Mouse (Mus musculus): ENCODE measurements around the gene Ssbp2. TPM values are rescaled to one million over a fixed set of nuclear protein-coding genes. Genes with fewer than 3 reads are reported as not detected.

Gene Ssbp2
- polyA plus RNA-seq, 1 experiment from 2014 or later: 204 TPM

DNA sequence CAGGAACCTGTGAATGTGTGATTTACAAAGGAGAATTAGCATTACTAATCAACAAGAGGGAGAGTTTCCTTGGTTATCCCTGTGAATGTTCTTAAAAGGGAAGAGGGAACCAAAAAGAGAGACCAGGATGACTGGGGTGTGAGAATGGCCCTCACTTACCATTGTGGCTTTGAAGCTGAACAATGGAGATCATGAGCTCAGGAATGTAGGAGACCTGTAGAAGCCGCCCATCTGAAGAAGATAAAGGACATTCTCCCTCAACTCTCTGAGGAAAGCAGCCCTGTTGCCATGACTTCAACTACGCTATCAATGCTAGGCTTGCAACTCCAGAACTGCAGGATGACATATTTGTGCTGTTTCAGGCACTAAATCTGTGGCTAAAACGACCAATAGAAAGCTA, 22.2 kb upstream of the Ssbp2 start:
- WGBS: 61% methylated on average over 3 of the region's 3 CpGs
- Histone ChIP-seq H3K36me3 (replicated peaks; ENCODE audit: control insufficient read depth, insufficient read depth) (no peaks in the 10 kb centered on the region), H3K9ac (no peak overlapping the region), H3K27me3 (ENCODE audit: control insufficient read depth, insufficient read depth, low read length) (no peaks in the 10 kb centered on the region), H3K9me3 (ENCODE audit: control insufficient read depth, low read length) (no peaks in the 10 kb centered on the region), H3K4me3 (replicated peaks; ENCODE audit: low read length) (no peak overlapping the region), H3K4me2 (replicated peaks) (no peak overlapping the region), H3K4me1 (replicated peaks; ENCODE audit: control insufficient read depth, insufficient read depth, low read length) (no peaks in the 10 kb centered on the region), H3K27ac (no peak overlapping the region)
- ATAC-seq (ENCODE audit: low FRiP score): no peak
- DNase-seq (ENCODE audit: low spot score): no peak

DNA sequence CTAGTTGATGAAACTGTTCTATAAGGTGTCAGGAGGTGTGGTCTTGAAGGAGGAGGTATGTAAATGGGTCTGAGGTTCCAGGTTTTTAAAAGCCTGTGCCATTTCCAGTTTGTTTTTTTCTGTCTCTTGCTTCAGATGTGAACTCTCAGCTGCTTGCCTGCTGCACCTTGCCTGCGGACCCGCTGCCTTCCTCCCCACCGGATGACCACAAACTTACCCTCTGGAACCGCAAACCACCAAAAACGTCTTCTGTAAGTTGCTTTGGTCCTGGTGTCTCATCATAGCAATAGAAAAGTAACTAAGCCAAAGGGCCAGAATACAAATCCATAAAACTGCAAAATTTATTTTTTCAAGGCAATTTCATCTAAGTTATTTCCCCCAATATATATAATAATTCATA, 18.6 kb upstream of the Ssbp2 start:
- WGBS: 98% methylated on average over 5 of the region's 5 CpGs
- no peak overlapping the region for H3K9ac ChIP-seq
- ATAC-seq (ENCODE audit: low FRiP score) (no peak), DNase-seq (ENCODE audit: low spot score) (no peak)
- H3K4me2 ChIP-seq (replicated peaks): no peak overlapping the region
- H3K4me1 ChIP-seq (replicated peaks; ENCODE audit: control insufficient read depth, insufficient read depth, low read length): no peaks in the 10 kb centered on the region
- H3K36me3 ChIP-seq (replicated peaks; ENCODE audit: control insufficient read depth, insufficient read depth): no peaks in the 10 kb centered on the region
- no peak overlapping the region for H3K27ac ChIP-seq
- no peaks in the 10 kb centered on the region for H3K27me3 ChIP-seq (ENCODE audit: control insufficient read depth, insufficient read depth, low read length)
- no peak overlapping the region for H3K4me3 ChIP-seq (replicated peaks; ENCODE audit: low read length)
- H3K9me3 ChIP-seq (ENCODE audit: control insufficient read depth, low read length): no peaks in the 10 kb centered on the region

DNA sequence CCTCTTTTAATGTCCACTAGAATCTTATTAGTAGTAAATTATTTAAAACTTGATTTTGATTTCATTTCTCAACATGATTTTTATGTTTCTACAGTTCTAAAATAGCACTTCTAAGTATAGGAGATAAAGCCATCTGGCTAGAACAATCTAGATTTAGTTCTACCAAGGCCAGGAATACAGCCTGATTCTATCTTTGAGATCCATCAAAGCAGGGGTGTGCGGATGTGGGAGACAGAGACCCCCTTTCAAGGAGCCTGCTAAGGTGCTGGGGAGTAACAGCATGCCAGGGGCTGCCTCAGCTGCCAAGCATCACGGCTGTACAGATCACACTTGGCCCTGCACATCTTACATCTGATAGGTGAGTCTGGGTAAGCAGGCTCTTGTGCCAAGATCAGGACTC, 13.4 kb upstream of the Ssbp2 start:
- Histone ChIP-seq H3K9me3 (ENCODE audit: control insufficient read depth, low read length) (no peaks in the 10 kb centered on the region), H3K36me3 (replicated peaks; ENCODE audit: control insufficient read depth, insufficient read depth) (no peaks in the 10 kb centered on the region), H3K4me2 (replicated peaks) (no peak overlapping the region), H3K27ac (no peak overlapping the region), H3K9ac (no peak overlapping the region), H3K4me3 (replicated peaks; ENCODE audit: low read length) (no peak overlapping the region), H3K4me1 (replicated peaks; ENCODE audit: control insufficient read depth, insufficient read depth, low read length) (no peaks in the 10 kb centered on the region), H3K27me3 (ENCODE audit: control insufficient read depth, insufficient read depth, low read length) (no peaks in the 10 kb centered on the region)
- WGBS: 90% methylated on average over 2 of the region's 2 CpGs
- no peak for DNase-seq (ENCODE audit: low spot score)
- ATAC-seq (ENCODE audit: low FRiP score): no peak

DNA sequence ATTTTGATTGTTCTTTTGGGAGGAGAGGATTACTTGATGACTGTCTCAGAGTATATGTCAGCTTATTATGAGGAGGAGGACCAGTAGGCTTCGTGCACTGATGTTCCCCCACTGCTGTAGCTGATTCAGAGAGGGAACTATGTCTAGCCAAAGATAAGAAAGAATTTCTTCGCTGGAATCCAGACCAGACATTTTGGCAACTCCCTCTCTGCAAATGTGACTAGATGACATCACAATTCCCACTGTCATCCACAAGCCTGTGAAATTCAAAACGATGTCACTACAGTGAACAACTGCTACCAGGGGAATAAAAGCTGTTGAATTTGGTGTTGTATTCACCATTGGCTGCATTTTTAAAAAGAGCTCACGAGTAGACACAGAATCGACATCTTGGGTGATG, 11.1 kb upstream of the Ssbp2 start:
- no peaks in the 10 kb centered on the region for H3K36me3 ChIP-seq (replicated peaks; ENCODE audit: control insufficient read depth, insufficient read depth)
- H3K4me1 ChIP-seq (replicated peaks; ENCODE audit: control insufficient read depth, insufficient read depth, low read length): no peaks in the 10 kb centered on the region
- no peak overlapping the region for H3K4me3 ChIP-seq (replicated peaks; ENCODE audit: low read length)
- H3K9me3 ChIP-seq (ENCODE audit: control insufficient read depth, low read length): no peaks in the 10 kb centered on the region
- ATAC-seq (ENCODE audit: low FRiP score) (no peak), DNase-seq (ENCODE audit: low spot score) (no peak)
- no peak overlapping the region for H3K27ac ChIP-seq
- no peak overlapping the region for H3K4me2 ChIP-seq (replicated peaks)
- no peaks in the 10 kb centered on the region for H3K27me3 ChIP-seq (ENCODE audit: control insufficient read depth, insufficient read depth, low read length)
- H3K9ac ChIP-seq: no peak overlapping the region
- WGBS: 76% methylated on average over 5 of the region's 5 CpGs

DNA sequence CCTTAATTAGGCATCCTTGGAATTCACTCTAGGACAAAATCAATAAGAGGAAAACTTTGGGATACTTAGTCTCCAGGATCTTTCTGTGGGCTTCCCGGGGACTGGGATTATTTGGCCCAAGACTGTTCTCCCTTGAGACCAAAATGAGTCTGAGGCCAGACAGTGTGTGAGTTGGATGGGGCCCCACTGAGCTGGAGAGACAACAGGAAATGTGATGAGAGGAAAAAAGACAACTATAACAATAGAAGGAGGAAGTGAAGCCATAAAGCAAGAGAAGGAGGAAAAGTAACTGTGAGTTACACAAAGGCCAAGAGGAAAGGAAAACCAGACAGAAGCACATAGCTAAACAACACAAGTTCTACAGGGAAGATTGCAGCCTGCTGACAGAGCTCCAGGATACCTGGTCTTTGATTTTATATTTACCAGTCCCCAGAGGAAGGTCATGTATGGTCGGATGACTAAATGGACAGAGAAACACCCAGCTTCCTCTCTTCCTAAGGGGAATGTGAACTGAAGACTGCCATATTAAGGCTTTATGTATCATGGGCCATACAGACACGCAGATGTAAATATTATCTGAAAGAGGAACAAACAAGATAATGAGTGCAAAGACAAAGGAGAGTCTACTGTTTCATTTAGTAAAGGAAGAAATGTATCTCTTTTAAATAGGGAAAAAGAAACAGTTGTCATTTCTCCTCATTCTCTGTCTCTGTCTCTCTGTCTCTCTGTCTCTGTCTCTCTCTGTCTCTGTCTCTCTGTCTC, 8.5 kb upstream of the Ssbp2 start:
- no peaks in the 10 kb centered on the region for H3K36me3 ChIP-seq (replicated peaks; ENCODE audit: control insufficient read depth, insufficient read depth)
- H3K27me3 ChIP-seq (ENCODE audit: control insufficient read depth, insufficient read depth, low read length): no peaks in the 10 kb centered on the region
- no peak overlapping the region for H3K4me3 ChIP-seq (replicated peaks; ENCODE audit: low read length)
- no peaks in the 10 kb centered on the region for H3K4me1 ChIP-seq (replicated peaks; ENCODE audit: control insufficient read depth, insufficient read depth, low read length)
- H3K9ac ChIP-seq: no peak overlapping the region
- no peaks in the 10 kb centered on the region for H3K9me3 ChIP-seq (ENCODE audit: control insufficient read depth, low read length)
- H3K27ac ChIP-seq: no peak overlapping the region
- ATAC-seq (ENCODE audit: low FRiP score) (no peak), DNase-seq (ENCODE audit: low spot score) (no peak)
- no peak overlapping the region for H3K4me2 ChIP-seq (replicated peaks)
- 72% methylated on average over 3 of the region's 3 CpGs for WGBS

DNA sequence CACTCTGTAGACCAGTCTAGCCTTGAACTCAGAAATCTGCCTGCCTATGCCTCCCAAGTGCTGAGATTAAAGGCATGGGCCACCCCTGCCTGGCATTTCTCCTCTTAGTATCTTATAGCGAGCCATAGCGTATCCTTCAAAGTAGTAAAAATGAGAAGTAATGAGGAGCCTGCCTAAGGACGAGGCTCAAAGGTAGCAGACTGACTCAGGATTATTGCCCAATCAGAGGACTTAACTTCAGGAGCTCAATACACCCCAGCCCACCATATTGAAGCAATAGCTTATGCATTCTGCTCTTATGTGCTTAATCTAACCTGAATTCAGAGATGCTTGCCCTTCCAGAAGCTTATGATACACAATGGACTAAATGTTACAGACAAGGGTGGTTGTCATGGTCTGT, 7.8 kb upstream of the Ssbp2 start:
- H3K4me1 ChIP-seq (replicated peaks; ENCODE audit: control insufficient read depth, insufficient read depth, low read length): no peaks in the 10 kb centered on the region
- DNase-seq (ENCODE audit: low spot score): no peak
- no peak overlapping the region for H3K9ac ChIP-seq
- no peaks in the 10 kb centered on the region for H3K9me3 ChIP-seq (ENCODE audit: control insufficient read depth, low read length)
- H3K27ac ChIP-seq: no peak overlapping the region
- ATAC-seq (ENCODE audit: low FRiP score): no peak
- H3K4me3 ChIP-seq (replicated peaks; ENCODE audit: low read length): no peak overlapping the region
- H3K27me3 ChIP-seq (ENCODE audit: control insufficient read depth, insufficient read depth, low read length): no peaks in the 10 kb centered on the region
- WGBS: 92% methylated on average over 3 of the region's 3 CpGs
- H3K36me3 ChIP-seq (replicated peaks; ENCODE audit: control insufficient read depth, insufficient read depth): no peaks in the 10 kb centered on the region
- no peak overlapping the region for H3K4me2 ChIP-seq (replicated peaks)

DNA sequence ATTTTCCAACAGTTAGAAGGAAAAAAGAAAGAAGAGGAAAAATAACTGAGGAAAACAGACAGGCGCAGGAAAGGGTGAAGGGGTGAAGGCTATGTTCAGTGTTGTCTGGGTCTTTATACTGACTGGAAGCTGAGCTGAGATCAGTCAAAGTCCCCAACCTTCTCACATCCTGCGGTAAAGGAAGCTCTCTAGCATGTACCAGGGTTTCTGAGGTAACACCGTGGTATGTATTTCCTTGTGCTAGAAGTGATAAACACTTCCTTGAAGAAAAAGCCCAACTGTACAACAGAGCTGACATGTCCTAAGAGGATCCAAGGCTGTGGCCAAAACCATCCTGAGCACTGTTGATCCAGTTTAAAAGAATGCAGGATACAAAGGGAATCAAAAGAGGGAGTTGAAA, 6.8 kb upstream of the Ssbp2 start:
- H3K9ac ChIP-seq: no peak overlapping the region
- H3K27me3 ChIP-seq (ENCODE audit: control insufficient read depth, insufficient read depth, low read length): no peaks in the 10 kb centered on the region
- H3K4me3 ChIP-seq (replicated peaks; ENCODE audit: low read length): no peak overlapping the region
- no peak overlapping the region for H3K27ac ChIP-seq
- no peaks in the 10 kb centered on the region for H3K4me1 ChIP-seq (replicated peaks; ENCODE audit: control insufficient read depth, insufficient read depth, low read length)
- no peak overlapping the region for H3K4me2 ChIP-seq (replicated peaks)
- no peak for DNase-seq (ENCODE audit: low spot score)
- H3K9me3 ChIP-seq (ENCODE audit: control insufficient read depth, low read length): no peaks in the 10 kb centered on the region
- ATAC-seq (ENCODE audit: low FRiP score): no peak
- 92% methylated on average over 3 of the region's 3 CpGs for WGBS
- H3K36me3 ChIP-seq (replicated peaks; ENCODE audit: control insufficient read depth, insufficient read depth): no peaks in the 10 kb centered on the region

DNA sequence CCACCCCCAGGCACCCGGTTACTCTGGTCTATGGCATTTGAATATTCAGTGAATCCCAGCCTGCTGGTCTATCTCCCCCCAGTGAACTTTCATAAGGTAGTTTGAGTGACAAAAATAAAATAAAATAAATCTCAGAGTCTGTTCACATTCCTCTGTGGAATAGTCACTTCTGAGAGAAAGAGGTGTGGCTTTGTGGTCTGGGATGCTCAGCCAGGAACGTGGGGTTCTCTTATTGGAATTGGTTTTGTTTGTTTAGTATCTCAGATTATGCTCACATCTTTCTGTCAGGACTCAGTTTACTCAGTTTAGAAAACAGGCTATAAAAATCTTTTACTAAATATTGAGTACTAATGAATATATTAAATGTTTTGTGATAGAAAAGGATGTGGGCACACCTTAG, 4.0 kb upstream of the Ssbp2 start:
- 55% methylated on average over 2 of the region's 2 CpGs for WGBS

DNA sequence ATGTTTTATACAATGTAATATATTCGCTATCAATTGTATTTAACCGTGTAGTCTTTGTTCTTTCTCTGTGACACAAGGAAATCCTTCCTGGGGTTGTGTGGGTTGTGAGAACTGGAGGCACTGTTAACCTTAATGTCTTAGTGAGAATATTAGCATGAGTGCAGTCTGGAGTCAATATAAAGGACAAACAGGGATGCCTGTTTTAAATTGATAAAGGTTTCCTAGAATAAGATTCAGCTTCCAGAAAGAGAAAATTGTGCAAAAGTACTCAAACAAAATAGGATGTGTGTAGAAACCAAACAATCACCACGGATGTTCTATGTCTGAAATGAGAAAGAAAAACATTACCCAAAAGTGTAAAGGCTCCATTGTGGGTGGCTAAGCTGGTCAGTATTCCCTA, 3.3 kb upstream of the Ssbp2 start:
- DNase-seq (ENCODE audit: low spot score) (no peak), ATAC-seq (ENCODE audit: low FRiP score) (no peak)
- WGBS: 72% methylated on average over 3 of the region's 3 CpGs
- no peak overlapping the region for H3K4me2 ChIP-seq (replicated peaks)
- H3K9me3 ChIP-seq (ENCODE audit: control insufficient read depth, low read length): no peaks in the 10 kb centered on the region
- H3K4me1 ChIP-seq (replicated peaks; ENCODE audit: control insufficient read depth, insufficient read depth, low read length): peaks cover 18% of the 10 kb centered on the region
- no peak overlapping the region for H3K27ac ChIP-seq
- H3K36me3 ChIP-seq (replicated peaks; ENCODE audit: control insufficient read depth, insufficient read depth): no peaks in the 10 kb centered on the region
- H3K4me3 ChIP-seq (replicated peaks; ENCODE audit: low read length): no peak overlapping the region
- H3K9ac ChIP-seq: no peak overlapping the region
- no peaks in the 10 kb centered on the region for H3K27me3 ChIP-seq (ENCODE audit: control insufficient read depth, insufficient read depth, low read length)

More for the DNA sequence above, 4.0 kb upstream of the Ssbp2 start:
- no peak overlapping the region for H3K4me3 ChIP-seq (replicated peaks; ENCODE audit: low read length)
- DNase-seq (ENCODE audit: low spot score) (no peak), ATAC-seq (ENCODE audit: low FRiP score) (no peak)
- H3K4me1 ChIP-seq (replicated peaks; ENCODE audit: control insufficient read depth, insufficient read depth, low read length): peaks cover 18% of the 10 kb centered on the region
- no peak overlapping the region for H3K4me2 ChIP-seq (replicated peaks)
- H3K9ac ChIP-seq: no peak overlapping the region
- no peaks in the 10 kb centered on the region for H3K36me3 ChIP-seq (replicated peaks; ENCODE audit: control insufficient read depth, insufficient read depth)
- no peak overlapping the region for H3K27ac ChIP-seq
- no peaks in the 10 kb centered on the region for H3K9me3 ChIP-seq (ENCODE audit: control insufficient read depth, low read length)
- no peaks in the 10 kb centered on the region for H3K27me3 ChIP-seq (ENCODE audit: control insufficient read depth, insufficient read depth, low read length)

DNA sequence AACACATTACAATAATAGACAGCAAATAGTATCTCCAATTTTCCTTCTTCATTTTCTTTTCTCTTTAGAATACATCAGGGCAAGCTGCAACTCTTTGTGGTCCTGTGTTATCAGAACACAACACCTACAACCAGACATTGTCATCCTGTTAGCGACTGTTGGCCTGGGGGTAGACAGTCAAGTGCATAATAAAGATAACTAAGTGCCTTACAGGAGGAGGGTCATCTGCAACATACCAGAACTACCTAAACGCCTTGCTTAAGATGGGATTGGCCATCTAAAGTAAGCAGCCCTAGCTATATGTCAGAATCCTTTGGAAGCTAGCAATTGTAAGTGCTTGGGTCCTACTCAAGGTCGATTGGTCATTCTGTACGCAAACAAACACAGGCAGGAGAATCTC, 2.1 kb upstream of the Ssbp2 start:
- ATAC-seq (ENCODE audit: low FRiP score) (no peak), DNase-seq (ENCODE audit: low spot score) (no peak)
- Histone ChIP-seq H3K9ac (no peak overlapping the region), H3K4me2 (replicated peaks) (no peak overlapping the region), H3K36me3 (replicated peaks; ENCODE audit: control insufficient read depth, insufficient read depth) (no peaks in the 10 kb centered on the region), H3K4me3 (replicated peaks; ENCODE audit: low read length) (no peak overlapping the region), H3K27ac (no peak overlapping the region), H3K9me3 (ENCODE audit: control insufficient read depth, low read length) (no peaks in the 10 kb centered on the region), H3K27me3 (ENCODE audit: control insufficient read depth, insufficient read depth, low read length) (no peaks in the 10 kb centered on the region), H3K4me1 (replicated peaks; ENCODE audit: control insufficient read depth, insufficient read depth, low read length) (peaks cover 25% of the 10 kb centered on the region)
- 85% methylated on average over 4 of the region's 4 CpGs for WGBS

All from hindbrain, embryonic 14.5 days (tissue).